Comparison of ENCODE assay signal across 8 mouse cellular contexts in the genomic region with DNA sequence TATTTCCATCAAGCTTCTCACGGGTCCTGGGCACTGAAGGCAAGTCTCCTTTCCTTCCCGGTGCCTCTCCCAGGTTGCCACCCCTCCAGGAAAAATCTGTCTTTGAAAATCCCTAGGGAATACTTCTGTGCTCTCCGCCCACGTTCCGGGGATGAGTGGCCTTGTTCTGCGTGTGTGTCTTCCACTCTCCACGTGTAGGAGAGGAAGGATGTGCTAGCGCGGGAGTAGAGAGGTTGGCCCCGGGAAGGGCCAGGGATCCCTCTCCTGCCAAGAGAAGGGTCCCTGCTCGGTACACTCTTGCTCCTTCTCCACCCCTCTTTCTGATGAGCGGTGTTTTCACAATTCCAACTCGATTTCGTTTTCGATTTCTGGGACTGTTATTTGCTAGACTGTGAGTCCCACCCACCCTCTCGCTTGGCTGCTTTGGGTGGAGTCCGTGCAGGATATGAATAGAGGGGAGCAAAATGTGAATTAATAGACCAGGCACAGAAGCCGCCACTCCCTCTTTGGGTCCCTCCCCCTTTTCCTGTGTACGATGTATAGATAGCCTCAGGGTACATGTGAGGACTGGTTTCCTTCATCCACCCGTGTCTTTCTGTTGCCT. TPM values are rescaled to one million over a fixed set of nuclear protein-coding genes. Genes with fewer than 3 reads are reported as not detected.
A peak's percentile ranks its signal among the peaks of the same experiment; 100 is the strongest.
DNase-seq lines count a peak whose midpoint lies in the region; ATAC-seq lines count a peak whose summit lies in the region.

No protein-coding gene starts in this region.

- peak; percentile 39 for DNase-seq in layer of hippocampus, adult 11-12 months (ENCODE audit: low spot score)
- no peak for DNase-seq in layer of hippocampus, adult 9-10 months (ENCODE audit: low spot score)
- peak; percentile 82 for DNase-seq in embryonic facial prominence, embryonic 14.5 days (ENCODE audit: low spot score)
- DNase-seq in heart, adult 9 months (ENCODE audit: low spot score in 2 of 2): peak; percentile 71 to 78
- peak; percentile 64 for DNase-seq in liver, embryonic 11.5 days (ENCODE audit: low spot score)
- DNase-seq in naive thymus-derived CD4-positive, alpha-beta T cell, adult 2 months (ENCODE audit: low read depth): peak; percentile 59

- no peaks in the 10 kb centered on the region for H3K27me3 ChIP-seq in embryonic facial prominence, embryonic 14.5 days (replicated peaks; ENCODE audit: control insufficient read depth, insufficient read depth, low read length)
- no peaks in the 10 kb centered on the region for H3K27me3 ChIP-seq in kidney, embryonic 14.5 days (ENCODE audit: control insufficient read depth, insufficient read depth, low read length)
- H3K27me3 ChIP-seq in liver, embryonic 11.5 days (replicated peaks; ENCODE audit: control insufficient read depth, insufficient read depth, low read length): no peaks in the 10 kb centered on the region
- no peaks in the 10 kb centered on the region for H3K27me3 ChIP-seq in stomach, embryonic 14.5 days (ENCODE audit: control insufficient read depth, insufficient read depth, low read length)

- no peaks in the 10 kb centered on the region for H3K4me1 ChIP-seq in embryonic facial prominence, embryonic 14.5 days (ENCODE audit: control insufficient read depth, insufficient read depth, low read length)
- no peaks in the 10 kb centered on the region for H3K4me1 ChIP-seq in kidney, embryonic 14.5 days (ENCODE audit: control insufficient read depth, insufficient read depth, low read length)
- no peaks in the 10 kb centered on the region for H3K4me1 ChIP-seq in liver, embryonic 11.5 days (replicated peaks; ENCODE audit: control insufficient read depth, insufficient read depth, low read length)
- H3K4me1 ChIP-seq in stomach, embryonic 14.5 days (ENCODE audit: control insufficient read depth, insufficient read depth, low read length): no peaks in the 10 kb centered on the region

- peak overlapping the region; percentile 52 for H3K4me3 ChIP-seq in embryonic facial prominence, embryonic 14.5 days (ENCODE audit: low read depth, low read length)
- peak overlapping the region; percentile 51 for H3K4me3 ChIP-seq in kidney, embryonic 14.5 days (ENCODE audit: low read length)
- peak overlapping the region; percentile 57 for H3K4me3 ChIP-seq in liver, embryonic 11.5 days (ENCODE audit: low read depth, low read length)
- H3K4me3 ChIP-seq in stomach, embryonic 14.5 days (ENCODE audit: low read depth, low read length): peak overlapping the region; percentile 43

- H3K9ac ChIP-seq in embryonic facial prominence, embryonic 14.5 days (ENCODE audit: low read depth, low read length): peak overlapping the region; percentile 66
- peak overlapping the region; percentile 57 for H3K9ac ChIP-seq in kidney, embryonic 14.5 days (ENCODE audit: low read depth, low read length)
- peak overlapping the region; percentile 54 for H3K9ac ChIP-seq in liver, embryonic 11.5 days (ENCODE audit: low read depth, low read length)
- peak overlapping the region; percentile 19 for H3K9ac ChIP-seq in stomach, embryonic 14.5 days (replicated peaks; ENCODE audit: low read depth, low read length)

- under 1% methylated on average over 20 of the region's 20 CpGs for WGBS in embryonic facial prominence, embryonic 14.5 days
- WGBS in kidney, embryonic 14.5 days: under 1% methylated on average over 20 of the region's 20 CpGs
- WGBS in liver, embryonic 11.5 days: under 1% methylated on average over 20 of the region's 20 CpGs
- under 1% methylated on average over 20 of the region's 20 CpGs for WGBS in stomach, embryonic 14.5 days

- peak overlapping the region; percentile 61 for H3K27ac ChIP-seq in embryonic facial prominence, embryonic 14.5 days (replicated peaks; ENCODE audit: low read depth, low read length)
- H3K27ac ChIP-seq in kidney, embryonic 14.5 days (ENCODE audit: low read depth, low read length): no peak overlapping the region; the same call in 1 of the 2 replicates
- H3K27ac ChIP-seq in liver, embryonic 11.5 days (ENCODE audit: low read depth, low read length): peak overlapping the region; percentile 36; the same call in 1 of the 2 replicates
- peak overlapping the region; percentile 4; the same call in 1 of the 2 replicates for H3K27ac ChIP-seq in stomach, embryonic 14.5 days (ENCODE audit: low read length)

- no peaks in the 10 kb centered on the region for H3K9me3 ChIP-seq in embryonic facial prominence, embryonic 14.5 days (ENCODE audit: control insufficient read depth, low read length)
- H3K9me3 ChIP-seq in kidney, embryonic 14.5 days (ENCODE audit: control insufficient read depth, low read length): no peaks in the 10 kb centered on the region
- H3K9me3 ChIP-seq in liver, embryonic 11.5 days (ENCODE audit: control insufficient read depth, low read length): no peaks in the 10 kb centered on the region
- H3K9me3 ChIP-seq in stomach, embryonic 14.5 days (ENCODE audit: control insufficient read depth, low read depth, low read length): no peaks in the 10 kb centered on the region

- H3K36me3 ChIP-seq in embryonic facial prominence, embryonic 14.5 days (ENCODE audit: control insufficient read depth, insufficient read depth, low read length): peaks cover 5% of the 10 kb centered on the region; the same call in 1 of the 2 replicates
- H3K36me3 ChIP-seq in kidney, embryonic 14.5 days (ENCODE audit: control insufficient read depth, insufficient read depth, low read length): peaks cover 9% of the 10 kb centered on the region
- no peaks in the 10 kb centered on the region for H3K36me3 ChIP-seq in liver, embryonic 11.5 days (ENCODE audit: control insufficient read depth, insufficient read depth, low read length)
- H3K36me3 ChIP-seq in stomach, embryonic 14.5 days (ENCODE audit: control insufficient read depth, insufficient read depth, low read length): no peaks in the 10 kb centered on the region

- ATAC-seq in embryonic facial prominence, embryonic 14.5 days (ENCODE audit: low read depth): no peak; the same call in 1 of the 2 replicates
- peak; percentile 17; the same call in 1 of the 2 replicates for ATAC-seq in kidney, embryonic 14.5 days (ENCODE audit: low FRiP score, low TSS enrichment)
- ATAC-seq in liver, embryonic 11.5 days (replicated peaks; ENCODE audit: low FRiP score): peak; percentile 60
- no peak for ATAC-seq in stomach, embryonic 14.5 days (ENCODE audit: insufficient number of reproducible peaks, insufficient read depth, low FRiP score, low read depth)

- H3K4me2 ChIP-seq in embryonic facial prominence, embryonic 14.5 days (ENCODE audit: low read depth, low read length): peak overlapping the region; percentile 55
- H3K4me2 ChIP-seq in kidney, embryonic 14.5 days (replicated peaks; ENCODE audit: low read depth, low read length): peak overlapping the region; percentile 49
- H3K4me2 ChIP-seq in liver, embryonic 11.5 days: peak overlapping the region; percentile 60
- peak overlapping the region; percentile 47 for H3K4me2 ChIP-seq in stomach, embryonic 14.5 days (replicated peaks; ENCODE audit: low read depth, low read length)

RNA-seq across cellular contexts. Expression of a gene that starts 0.9 kb away (rescaled TPM):
- polyA plus RNA-seq in embryonic facial prominence, embryonic 14.5 days (2014; fragmentation: Nextera tagmentation; extraction: Ambion mirVana): 49.4 and 50.4 TPM in 2 replicates
- 26.1 and 51.4 TPM in 2 replicates for polyA plus RNA-seq in kidney, embryonic 14.5 days (2014; fragmentation: Nextera tagmentation; extraction: Ambion mirVana)
- 27.2 and 33.4 TPM in 2 replicates for polyA plus RNA-seq in liver, embryonic 11.5 days (2014; fragmentation: Nextera tagmentation; extraction: Ambion mirVana)
- polyA plus RNA-seq in stomach, embryonic 14.5 days (2014; fragmentation: Nextera tagmentation; extraction: Ambion mirVana): 47.0 and 48.1 TPM in 2 replicates

RNA-seq across cellular contexts. Expression of a gene that starts 1.6 kb away (rescaled TPM):
- polyA plus RNA-seq in embryonic facial prominence, embryonic 14.5 days (2014; fragmentation: Nextera tagmentation; extraction: Ambion mirVana): 35.5 and 40.8 TPM in 2 replicates
- 24.9 and 63.1 TPM in 2 replicates for polyA plus RNA-seq in kidney, embryonic 14.5 days (2014; fragmentation: Nextera tagmentation; extraction: Ambion mirVana)
- polyA plus RNA-seq in liver, embryonic 11.5 days (2014; fragmentation: Nextera tagmentation; extraction: Ambion mirVana): 17.6 and 21.1 TPM in 2 replicates
- polyA plus RNA-seq in stomach, embryonic 14.5 days (2014; fragmentation: Nextera tagmentation; extraction: Ambion mirVana): 28.3 and 30.0 TPM in 2 replicates

Comparison
In these comparisons a context has a peak if more than half of its experiments do, and no peak if none do; other contexts are left out.
1. ATAC-seq: peak in kidney, embryonic 14.5 days (single experiment) and liver, embryonic 11.5 days (single experiment); none in embryonic facial prominence, embryonic 14.5 days (single experiment) and stomach, embryonic 14.5 days (single experiment).
2. Peak in every context shown above with its lines, with median percentiles within 50 percentile points of each other: H3K4me2 ChIP-seq, H3K4me3 ChIP-seq and H3K9ac ChIP-seq.